Mouse (Mus musculus) CH12.LX (cell line): Measurements from ENCODE around the gene Nfat5. TPM values are rescaled to one million over a fixed set of nuclear protein-coding genes. Genes with fewer than 3 reads are reported as not detected.

Source experiments
- DNase-seq: peaks from one replicate; pipeline ENCODE4 v3.0.0-alpha.2; 2013; ENCODE audit errors: extremely low read depth
- H3K27ac ChIP-seq: 2 replicates; pipeline ENCODE4 v1.5.1; 2012; ENCODE audit warnings: low read depth, mild to moderate bottlenecking, control low read depth, moderate library complexity; ENCODE audit not compliant: insufficient read depth
- H3K27me3 ChIP-seq: replicated peaks from 2 replicates; pipeline ENCODE3; 2012; ENCODE audit warnings: inconsistent platforms
- H3K36me3 ChIP-seq, 2 experiments: replicated peaks in 1 of 2; 2 replicates each; pipeline versions ENCODE3 to v1.6.1; 2012; ENCODE audit warnings: inconsistent platforms in 1 of 2, low read length in 1 of 2, mild to moderate bottlenecking in 1 of 2, mixed read lengths in 1 of 2, moderate library complexity in 1 of 2; ENCODE audit not compliant: control insufficient read depth in 1 of 2, insufficient read depth in 1 of 2
- H3K4me1 ChIP-seq, 2 experiments: 2 replicates each; pipeline ENCODE4 v1.6.1; 2012; ENCODE audit warnings: inconsistent platforms in 1 of 2, moderate library complexity in 1 of 2; ENCODE audit not compliant: insufficient read depth in 2 of 2, control insufficient read depth in 1 of 2
- H3K4me2 ChIP-seq: 2 replicates; pipeline ENCODE4 v1.6.1; 2012; ENCODE audit warnings: low read depth, mild to moderate bottlenecking, control low read depth; ENCODE audit not compliant: poor library complexity, insufficient read depth, severe bottlenecking
- H3K4me3 ChIP-seq, 3 experiments: fragments of 150-350 bp in 1 of 3; sonication (generic) in 1 of 3; replicated peaks in 1 of 3; 2 replicates each; pipeline versions ENCODE3 to v1.5.1; 2011 to 2012; ENCODE audit warnings: low read depth in 2 of 3, low read length in 2 of 3, mild to moderate bottlenecking in 2 of 3, moderate library complexity in 2 of 3, control low read depth in 1 of 3, improper control_type of control experiment in 1 of 3, inconsistent platforms in 1 of 3, mixed read lengths in 1 of 3; ENCODE audit not compliant: poor library complexity in 1 of 3
- H3K79me2 ChIP-seq: replicated peaks from 2 replicates; pipeline ENCODE4 v1.6.1; 2012; ENCODE audit warnings: mild to moderate bottlenecking, moderate library complexity; ENCODE audit not compliant: control insufficient read depth, poor library complexity, insufficient read depth, severe bottlenecking; ENCODE audit errors: extremely low read depth
- H3K9ac ChIP-seq: 2 replicates; pipeline ENCODE4 v1.6.1; 2012; ENCODE audit warnings: low read depth, mild to moderate bottlenecking, control low read depth, moderate library complexity; ENCODE audit not compliant: insufficient read depth
- H3K9me3 ChIP-seq: replicated peaks from 2 replicates; pipeline ENCODE3; 2012; ENCODE audit warnings: low read length, inconsistent platforms, mixed read lengths
- BHLHE40 ChIP-seq: IDR thresholded peaks from 2 replicates; pipeline ENCODE4 v1.6.1; 2011; ENCODE audit warnings: mild to moderate bottlenecking, low read depth, low read length, improper control_type of control experiment
- CHD1 ChIP-seq: IDR thresholded peaks from 2 replicates; pipeline ENCODE4 v1.6.1; 2012; ENCODE audit warnings: low read depth, low read length, improper control_type of control experiment, inconsistent platforms
- CTCF ChIP-seq, 2 experiments: IDR thresholded peaks in 1 of 2; conservative IDR thresholded peaks in 1 of 2; 2 replicates each; pipeline ENCODE4 v1.5.1; 2011 to 2012; ENCODE audit warnings: low read depth in 2 of 2, low read length in 2 of 2, improper control_type of control experiment in 1 of 2, inconsistent platforms in 1 of 2, mild to moderate bottlenecking in 1 of 2, moderate library complexity in 1 of 2
- ELF1 ChIP-seq: IDR thresholded peaks from 2 replicates; pipeline ENCODE4 v1.6.1; 2014; ENCODE audit warnings: low read depth, mild to moderate bottlenecking, inconsistent platforms, low read length, improper control_type of control experiment
- EP300 ChIP-seq: IDR thresholded peaks from 2 replicates; pipeline ENCODE4 v1.6.1; 2011; ENCODE audit warnings: low read length, improper control_type of control experiment
- ETS1 ChIP-seq: conservative IDR thresholded peaks from 2 replicates; pipeline ENCODE4 v1.6.1; 2012; ENCODE audit warnings: low read depth, mild to moderate bottlenecking, inconsistent platforms, low read length, improper control_type of control experiment, moderate library complexity
- IRF4 ChIP-seq: IDR thresholded peaks from 2 replicates; pipeline ENCODE4 v1.6.1; 2014; ENCODE audit warnings: low read depth, mild to moderate bottlenecking, inconsistent platforms, low read length, improper control_type of control experiment
- JUN ChIP-seq: IDR thresholded peaks from 2 replicates; pipeline ENCODE4 v1.6.1; 2011; ENCODE audit warnings: low read depth, mild to moderate bottlenecking, low read length, improper control_type of control experiment, moderate library complexity; ENCODE audit not compliant: insufficient read depth
- MAFK ChIP-seq: IDR thresholded peaks from 2 replicates; pipeline ENCODE4 v1.6.1; 2011; ENCODE audit warnings: low read length, improper control_type of control experiment; ENCODE audit not compliant: insufficient replicate concordance
- MAX ChIP-seq: IDR thresholded peaks from 2 replicates; pipeline ENCODE4 v1.6.1; 2011; ENCODE audit warnings: low read length, improper control_type of control experiment
- MAZ ChIP-seq: IDR thresholded peaks from 2 replicates; pipeline ENCODE4 v1.6.1; 2012; ENCODE audit warnings: low read depth, mild to moderate bottlenecking, inconsistent platforms, low read length, improper control_type of control experiment, moderate library complexity
- MEF2A ChIP-seq: IDR thresholded peaks from 2 replicates; pipeline ENCODE4 v1.6.1; 2014; ENCODE audit warnings: low read depth, mild to moderate bottlenecking, inconsistent platforms, low read length, improper control_type of control experiment, borderline replicate concordance
- MXI1 ChIP-seq: IDR thresholded peaks from 2 replicates; pipeline ENCODE4 v1.6.1; 2011; ENCODE audit warnings: mild to moderate bottlenecking, low read depth, low read length, improper control_type of control experiment
- MYC ChIP-seq: IDR thresholded peaks from 2 replicates; pipeline ENCODE4 v1.6.1; 2011; ENCODE audit warnings: low read depth, mild to moderate bottlenecking, improper control_type of control experiment, low read length
- RCOR1 ChIP-seq: conservative IDR thresholded peaks from 2 replicates; pipeline ENCODE4 v1.6.1; 2012; ENCODE audit warnings: low read depth, mild to moderate bottlenecking, inconsistent platforms, low read length, improper control_type of control experiment
- SIN3A ChIP-seq: IDR thresholded peaks from 2 replicates; pipeline ENCODE4 v1.6.1; 2012; ENCODE audit warnings: low read length, improper control_type of control experiment, inconsistent platforms
- TCF12 ChIP-seq: IDR thresholded peaks from 2 replicates; pipeline ENCODE4 v1.6.1; 2014; ENCODE audit warnings: low read depth, mild to moderate bottlenecking, inconsistent platforms, low read length, improper control_type of control experiment
- ZC3H11A ChIP-seq: IDR thresholded peaks from 2 replicates; pipeline ENCODE4 v1.6.1; 2012; ENCODE audit warnings: low read depth, mild to moderate bottlenecking, inconsistent platforms, low read length, improper control_type of control experiment
- ZNF384 ChIP-seq: IDR thresholded peaks from 2 replicates; pipeline ENCODE4 v1.6.1; 2012; ENCODE audit warnings: low read depth, low read length, improper control_type of control experiment, inconsistent platforms
- dilution Hi-C: fragments of 300-500 bp; cut with MboI; formaldehyde crosslinking; loops from 2 replicates; pipeline ENCODE4 v1.14.3; 2020; ENCODE audit warnings: low sequenced_read_pairs; ENCODE audit not compliant: extremely low pct_unique_long_range_greater_than_20kb, extremely low pct_ligation_motif_present
- in situ Hi-C: fragments of 300-500 bp; cut with MboI; formaldehyde crosslinking; loops from 3 replicates; pipeline ENCODE4 v1.14.3; 2019; ENCODE audit warnings: low sequenced_read_pairs, low pct_ligation_motif_present, low pct_unique_long_range_greater_than_20kb, mixed read lengths
- polyA plus RNA-seq: library from polyadenylated mRNA; unstranded; fragments of >175 nt; gene quantifications from 2 replicates; pipeline ENCODE4 v1.2.1, GENCODE M21; 2012; ENCODE audit warnings: low read depth; ENCODE audit not compliant: insufficient read length
- total RNA-seq, 2 experiments: library from RNA; depleted of rRNA; stranded (reverse); fragments of 300-350 nt in 1 of 2; fragments of >200 nt in 1 of 2; gene quantifications; 2 replicates each; pipeline ENCODE4 v1.2.3; 2012 to 2014

The Nfat5 gene
- total and polyA plus RNA-seq, 3 experiments: 13.2 to 36.2 (median 18.6) TPM

GRCm38 (mm10) chr8:107292119-107292927 lies 947 bp upstream of the Nfat5 start:
- in situ Hi-C loops: no loop called here
- Histone ChIP-seq H3K36me3 (peaks cover 4 to 8% of the 10 kb centered on the region in 2 experiments), H3K27me3 (no peaks in the 10 kb centered on the region), H3K9ac (peak overlapping the region; percentile 86), H3K4me3 (peak overlapping the region; percentile 53 to 87 (median 66))
- DNase-seq: peak; percentile 56
- TF ChIP-seq BHLHE40 (peak; percentile 76), EP300 (peak; percentile 80), IRF4 (peak; percentile 12), ZC3H11A (no peak), ELF1 (no peak), JUN (no peak), MAZ (peak; percentile 46; the same call in 1 of the 2 replicates), TCF12 (no peak), CTCF (conservative IDR thresholded peaks at IDR 0.05 in 1 of 2, IDR thresholded peaks at IDR 0.05 in 1 of 2; ENCODE audit: low read depth in 2 of 2, low read length in 2 of 2) (peak in 1 of 2 experiments; percentile 24; a peak in 2 of 4 replicates), ZNF384 (peak; percentile 91), MAFK (peak; percentile 89), RCOR1 (0 out of 2 replicates have a peak, but pooled peaks have one; percentile 42), MYC (peak; percentile 80; the same call in 1 of the 2 replicates), CHD1 (peak; percentile 84; the same call in 1 of the 2 replicates), ETS1 (peak; percentile 61), MXI1 (peak; percentile 69), MAX (peak; percentile 65; the same call in 1 of the 2 replicates), MEF2A (peak; percentile 28; the same call in 1 of the 2 replicates), SIN3A (no peak)
- TF ChIP-seq, all 38 proteins: peak for 14
- H3K79me2 ChIP-seq: peaks cover 37% of the 10 kb centered on the region
- peaks cover 6 to 55% of the 10 kb centered on the region in 2 experiments; a peak in 3 of 4 replicates for H3K4me1 ChIP-seq
- no peaks in the 10 kb centered on the region for H3K9me3 ChIP-seq
- H3K4me2 ChIP-seq: peak overlapping the region; percentile 80
- dilution Hi-C loops: no loop called here
- H3K27ac ChIP-seq: peak overlapping the region; percentile 99
